Mouse (Mus musculus) telencephalon, adult 2 months (tissue): Measurements from ENCODE around the gene C130050O18Rik.

Source experiments
- DNase-seq: peaks from one replicate; pipeline ENCODE4 v3.0.0-alpha.2; 2011; ENCODE audit warnings: low read depth, low spot score

C130050O18Rik gene

DNA sequence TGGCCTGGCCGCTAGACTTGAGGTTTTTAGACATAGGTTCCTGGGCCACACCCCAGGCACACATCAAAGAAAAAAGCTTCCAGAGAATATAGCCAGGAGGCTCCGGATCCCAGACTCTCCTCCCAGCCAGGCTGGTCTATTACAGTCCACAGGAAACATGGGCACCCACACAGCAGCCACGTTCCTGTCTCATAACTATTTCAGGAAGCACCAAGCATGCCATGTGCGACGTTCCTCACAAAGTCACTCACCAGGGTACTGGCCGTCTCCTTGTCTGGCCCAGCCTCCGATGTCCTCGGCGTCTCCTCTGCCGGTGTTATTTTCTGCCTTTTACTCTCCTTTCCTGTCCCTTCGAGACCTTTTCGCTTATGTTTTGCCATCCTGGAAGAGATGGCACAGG lies 50.1 kb downstream of the C130050O18Rik start:
- peak; percentile 72 for DNase-seq

DNA sequence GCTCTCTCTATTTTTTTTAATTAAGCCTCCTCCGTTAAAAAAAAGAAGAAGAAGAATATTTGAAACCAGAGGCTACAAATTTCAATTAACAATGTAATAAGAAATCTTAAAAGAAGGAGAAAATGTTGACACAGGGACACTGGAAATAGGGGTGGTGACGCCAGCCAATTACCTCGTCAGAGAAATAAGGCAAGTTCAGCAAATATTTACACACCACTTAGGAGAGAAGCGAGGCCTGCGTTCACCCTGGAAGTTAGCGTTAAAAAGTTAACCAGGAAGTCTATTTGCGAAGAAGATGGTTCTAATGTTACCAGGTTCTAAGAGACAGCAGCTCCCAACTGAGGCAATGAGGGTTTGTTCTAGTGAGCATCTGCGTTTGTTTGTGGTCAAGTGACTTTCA lies 52.2 kb downstream of the C130050O18Rik start:
- DNase-seq = no peak

DNA sequence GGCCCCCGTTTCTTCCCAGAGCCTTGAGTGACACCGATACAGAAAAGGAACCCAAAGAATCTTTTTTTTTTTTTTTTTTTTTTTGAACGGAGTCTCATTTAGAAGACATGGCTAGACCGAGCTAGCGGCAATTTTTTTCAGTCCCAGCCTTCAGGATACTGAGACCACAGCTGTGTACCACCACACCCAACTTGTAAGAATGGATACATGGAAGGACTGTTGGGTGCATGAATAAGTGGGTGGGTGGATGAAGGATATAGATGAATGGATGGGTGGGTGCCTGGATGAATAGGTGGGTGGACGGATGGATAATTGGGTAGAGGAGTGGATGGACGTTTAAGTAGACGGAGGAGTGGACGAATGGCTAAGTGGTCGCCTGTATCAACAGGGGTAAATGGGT lies 54.9 kb downstream of the C130050O18Rik start:
- DNase-seq = no peak

DNA sequence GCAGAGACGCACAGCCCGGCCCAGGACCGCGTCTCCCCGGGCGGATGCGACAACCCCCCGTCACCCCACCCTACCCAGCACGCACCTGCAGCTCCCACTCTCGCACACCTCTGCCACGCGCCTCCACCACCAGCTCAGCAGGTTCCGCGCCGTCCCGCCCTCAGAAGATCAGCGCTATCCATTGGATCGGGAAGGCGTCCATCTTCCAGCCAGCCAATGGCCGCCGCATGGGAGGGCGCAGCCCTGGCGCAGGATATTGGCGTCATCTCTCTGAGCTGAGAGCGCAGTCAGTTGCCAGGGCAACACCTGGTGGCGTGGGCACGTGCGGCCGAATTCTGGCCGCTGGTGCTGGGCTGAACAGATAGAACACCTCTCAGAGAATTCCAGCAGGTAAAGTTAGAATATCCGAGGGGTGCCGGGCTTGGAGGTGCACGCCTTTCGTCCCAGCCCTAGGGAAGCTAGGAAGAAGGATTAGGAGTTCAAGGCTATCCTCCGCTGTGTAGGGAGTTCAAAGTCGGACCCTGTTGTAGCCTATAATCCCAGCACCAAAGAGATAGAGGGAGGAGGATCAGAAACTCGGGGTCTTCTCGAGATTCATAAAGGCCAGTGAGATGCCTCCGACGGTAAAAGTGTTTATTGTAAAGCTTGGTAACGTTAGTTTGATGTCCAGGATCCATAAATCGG lies 55.4 kb downstream of the C130050O18Rik start, which contains the start of gene 3110082I17Rik:
Gene 3110082I17Rik (minus strand): TSS at position 144 of the 684 bp plus-strand sequence.
- DNase-seq = peak; percentile 96

DNA sequence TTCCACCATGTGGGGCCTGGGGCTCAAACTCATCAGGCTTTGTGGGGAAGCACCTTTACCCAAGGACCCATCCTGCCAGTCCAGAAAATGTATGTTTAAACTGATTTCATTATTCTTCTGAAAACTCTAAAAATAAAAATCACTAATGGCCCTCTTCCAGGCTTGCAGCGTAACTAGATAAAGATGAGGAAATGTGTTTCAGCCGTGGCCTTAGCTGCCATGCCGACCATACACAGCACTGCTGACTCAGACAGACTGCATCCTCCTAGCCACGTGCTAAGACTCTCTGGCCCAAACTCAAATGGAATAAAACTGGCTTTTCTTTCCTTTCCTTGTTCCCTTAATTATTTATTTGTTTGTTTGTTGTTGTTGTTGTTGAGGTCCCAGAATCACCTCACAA lies 59.8 kb downstream of the C130050O18Rik start:
- no peak for DNase-seq
